Comparison of ENCODE assay signal across 8 mouse cellular contexts in the genomic region with DNA sequence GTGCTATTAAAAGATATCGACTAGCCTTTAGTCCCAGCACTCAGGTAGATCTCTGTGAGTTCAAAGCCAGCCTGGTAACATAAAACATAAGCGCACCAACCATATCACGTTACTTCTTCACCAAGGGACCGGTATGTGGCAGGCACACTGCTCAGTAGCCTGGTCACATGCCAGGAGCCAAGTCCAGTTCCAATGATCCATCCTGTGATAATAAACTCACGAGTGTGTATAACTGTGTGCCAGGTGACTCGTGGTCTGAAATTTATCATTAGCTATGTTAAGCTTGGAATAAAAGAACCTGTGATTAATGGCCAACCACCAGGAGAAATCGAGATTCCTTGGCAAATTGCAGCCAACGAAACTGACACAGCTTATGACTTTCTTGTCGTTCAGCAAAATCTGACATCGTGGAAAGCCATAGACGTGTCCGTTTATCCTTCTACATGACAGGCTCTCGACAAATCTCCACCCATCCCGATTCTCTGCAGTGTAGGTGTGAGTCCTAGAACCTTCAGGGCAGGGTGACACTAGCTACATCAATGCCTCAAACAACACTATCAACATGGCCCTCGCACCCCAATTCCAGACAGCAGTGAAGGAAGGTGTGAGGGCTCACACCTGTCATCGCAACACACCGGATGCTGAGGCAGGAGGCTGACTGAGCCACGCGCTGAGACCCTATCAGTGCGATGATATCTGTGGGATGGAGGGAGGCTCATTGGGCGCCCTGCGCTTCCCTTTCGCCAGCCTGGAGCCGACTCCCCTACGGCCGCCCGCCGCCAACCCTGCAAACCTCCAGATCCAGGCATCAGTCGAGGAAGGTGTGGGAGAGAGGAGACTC. TPM values are rescaled to one million over a fixed set of nuclear protein-coding genes. Genes with fewer than 3 reads are reported as not detected.
A peak's percentile ranks its signal among the peaks of the same experiment; 100 is the strongest.
DNase-seq lines count a peak whose midpoint lies in the region; ATAC-seq and TF ChIP-seq lines count a peak whose summit lies in the region.

No protein-coding gene starts in this region.

- DNase-seq in heart, adult 9 months (ENCODE audit: low spot score in 2 of 2): no peak
- peak; percentile 45 to 68 for DNase-seq in kidney, postnatal 36 days
- DNase-seq in gastrocnemius, postnatal 36 days: no peak
- DNase-seq in left cerebral cortex, adult 11 months (ENCODE audit: low spot score): no peak

- WGBS in heart, embryonic 15.5 days: 27% methylated on average over 29 of the region's 29 CpGs
- 28% methylated on average over 29 of the region's 29 CpGs for WGBS in bone marrow, adult 2 months
- WGBS in forebrain, embryonic 16.5 days: 28% methylated on average over 29 of the region's 29 CpGs
- 29% methylated on average over 29 of the region's 29 CpGs for WGBS in neural tube, embryonic 13.5 days

- H3K4me1 ChIP-seq in heart, embryonic 15.5 days (replicated peaks): peaks cover 6% of the 10 kb centered on the region; the same call in 1 of the 2 replicates
- H3K4me1 ChIP-seq in bone marrow, adult 2 months (ENCODE audit: control insufficient read depth, insufficient read depth, low read length): peaks cover 6% of the 10 kb centered on the region
- peaks cover 9% of the 10 kb centered on the region for H3K4me1 ChIP-seq in forebrain, embryonic 16.5 days (replicated peaks; ENCODE audit: control insufficient read depth, insufficient read depth, low read length)
- peaks cover 15% of the 10 kb centered on the region for H3K4me1 ChIP-seq in neural tube, embryonic 13.5 days (replicated peaks)

- peaks cover 10% of the 10 kb centered on the region for H3K27me3 ChIP-seq in heart, embryonic 15.5 days
- no peaks in the 10 kb centered on the region for H3K27me3 ChIP-seq in forebrain, embryonic 16.5 days (replicated peaks; ENCODE audit: control insufficient read depth, insufficient read depth, low read length)
- peaks cover 5% of the 10 kb centered on the region; the same call in 1 of the 2 replicates for H3K27me3 ChIP-seq in neural tube, embryonic 13.5 days

- peak overlapping the region; percentile 31; the same call in 1 of the 2 replicates for H3K27ac ChIP-seq in heart, embryonic 15.5 days
- H3K27ac ChIP-seq in bone marrow, adult 2 months (ENCODE audit: control insufficient read depth, insufficient read depth, low read depth, low read length, poor library complexity): peak overlapping the region; percentile 44; the same call in 1 of the 2 replicates
- peak overlapping the region; percentile 80 for H3K27ac ChIP-seq in forebrain, embryonic 16.5 days (ENCODE audit: low read length)
- H3K27ac ChIP-seq in neural tube, embryonic 13.5 days (replicated peaks): peak overlapping the region; percentile 66

- intact Hi-C loops in gastrocnemius, postnatal 36 days (cut with DNase I): loop anchor here (2.0 to 10.0 kb wide), 4 partner anchors 15 to 111 kb away; partner anchors contain the start of genes Smg9, Zfp108 and Zfp61

- no peak for TF ChIP-seq POLR2A in bone marrow, adult 2 months (IDR thresholded peaks at IDR 0.05; ENCODE audit: borderline replicate concordance, control insufficient read depth, low read depth, low read length)

- peak overlapping the region; percentile 60 for H3K4me3 ChIP-seq in heart, embryonic 15.5 days
- H3K4me3 ChIP-seq in bone marrow, adult 2 months (replicated peaks; ENCODE audit: control insufficient read depth, low read depth, low read length): peak overlapping the region; percentile 89
- peak overlapping the region; percentile 77 for H3K4me3 ChIP-seq in forebrain, embryonic 16.5 days (replicated peaks; ENCODE audit: low read length)
- H3K4me3 ChIP-seq in neural tube, embryonic 13.5 days: peak overlapping the region; percentile 66

- TF ChIP-seq CTCF in bone marrow, adult 2 months (IDR thresholded peaks at IDR 0.05; ENCODE audit: control insufficient read depth, insufficient read depth, low read length): no peak

- H3K9me3 ChIP-seq in heart, embryonic 15.5 days (replicated peaks): no peaks in the 10 kb centered on the region
- no peaks in the 10 kb centered on the region for H3K9me3 ChIP-seq in forebrain, embryonic 16.5 days (ENCODE audit: control insufficient read depth, low read length)
- no peaks in the 10 kb centered on the region for H3K9me3 ChIP-seq in neural tube, embryonic 13.5 days

- peaks cover 4% of the 10 kb centered on the region; the same call in 1 of the 2 replicates for H3K36me3 ChIP-seq in heart, embryonic 15.5 days
- H3K36me3 ChIP-seq in forebrain, embryonic 16.5 days (ENCODE audit: control insufficient read depth, insufficient read depth): peaks cover 10% of the 10 kb centered on the region; the same call in 1 of the 2 replicates
- peaks cover 21% of the 10 kb centered on the region for H3K36me3 ChIP-seq in neural tube, embryonic 13.5 days

- H3K9ac ChIP-seq in heart, embryonic 15.5 days: peak overlapping the region; percentile 72
- peak overlapping the region; percentile 89 for H3K9ac ChIP-seq in forebrain, embryonic 16.5 days (replicated peaks; ENCODE audit: low read depth, low read length)
- H3K9ac ChIP-seq in neural tube, embryonic 13.5 days: peak overlapping the region; percentile 82

- H3K4me2 ChIP-seq in heart, embryonic 15.5 days: peak overlapping the region; percentile 82
- peak overlapping the region; percentile 89 for H3K4me2 ChIP-seq in forebrain, embryonic 16.5 days (ENCODE audit: low read length)
- H3K4me2 ChIP-seq in neural tube, embryonic 13.5 days: peak overlapping the region; percentile 81

- no peak; the same call in 1 of the 2 replicates for ATAC-seq in heart, embryonic 15.5 days (replicated peaks; ENCODE audit: insufficient number of reproducible peaks, insufficient read depth, low FRiP score, low read depth)
- peak; percentile 78 for ATAC-seq in forebrain, embryonic 16.5 days
- peak; percentile 83; the same call in 1 of the 2 replicates for ATAC-seq in neural tube, embryonic 13.5 days (ENCODE audit: low read depth)

RNA-seq across cellular contexts. Expression of gene Zfp94, which starts 0.5 kb away (rescaled TPM):
- 4.3 and 5.5 TPM in 2 replicates for polyA plus RNA-seq in heart, embryonic 15.5 days (2015; fragmentation: Nextera tagmentation; extraction: Ambion mirVana)
- polyA plus RNA-seq in bone marrow, adult 2 months (2011; ENCODE audit: insufficient read depth, insufficient read length, low replicate concordance, missing spikeins): 1.9 and 5.4 TPM in 2 replicates
- polyA plus RNA-seq in forebrain, embryonic 16.5 days (2015; fragmentation: Nextera tagmentation; extraction: Ambion mirVana): 25.9 and 26.6 TPM in 2 replicates
- polyA plus RNA-seq in neural tube, embryonic 13.5 days (2015; fragmentation: Nextera tagmentation; extraction: Ambion mirVana): 18.2 and 19.2 TPM in 2 replicates
- total RNA-seq in gastrocnemius, postnatal 36 days (2021): 1 to 10 TPM; 1.5 to 1.9 TPM

RNA-seq across cellular contexts. Expression of gene Zfp61, which starts 14.9 kb away (rescaled TPM):
- 14.3 and 19.4 TPM in 2 replicates for polyA plus RNA-seq in heart, embryonic 15.5 days (2015; fragmentation: Nextera tagmentation; extraction: Ambion mirVana)
- polyA plus RNA-seq in bone marrow, adult 2 months (2011; ENCODE audit: insufficient read depth, insufficient read length, low replicate concordance, missing spikeins): 3.6 and 14.4 TPM in 2 replicates
- 56.0 and 56.3 TPM in 2 replicates for polyA plus RNA-seq in forebrain, embryonic 16.5 days (2015; fragmentation: Nextera tagmentation; extraction: Ambion mirVana)
- polyA plus RNA-seq in neural tube, embryonic 13.5 days (2015; fragmentation: Nextera tagmentation; extraction: Ambion mirVana): 39.8 and 49.2 TPM in 2 replicates
- 1 to 10 TPM; 2.5 to 2.7 TPM for total RNA-seq in gastrocnemius, postnatal 36 days (2021)

RNA-seq across cellular contexts. Expression of gene Tescl, which starts 17.8 kb away (rescaled TPM):
- 0.28 TPM in 1 of 2 replicates, not detected in the other for polyA plus RNA-seq in heart, embryonic 15.5 days (2015; fragmentation: Nextera tagmentation; extraction: Ambion mirVana)
- polyA plus RNA-seq in bone marrow, adult 2 months (2011; ENCODE audit: insufficient read depth, insufficient read length, low replicate concordance, missing spikeins): not detected in 2 replicates
- not detected in 2 replicates for polyA plus RNA-seq in forebrain, embryonic 16.5 days (2015; fragmentation: Nextera tagmentation; extraction: Ambion mirVana)
- 0.31 TPM in 1 of 2 replicates, not detected in the other for polyA plus RNA-seq in neural tube, embryonic 13.5 days (2015; fragmentation: Nextera tagmentation; extraction: Ambion mirVana)
- total RNA-seq in gastrocnemius, postnatal 36 days (2021): not detected

RNA-seq across cellular contexts. Expression of gene Lypd5, which starts 33.0 kb away (rescaled TPM):
- polyA plus RNA-seq in heart, embryonic 15.5 days (2015; fragmentation: Nextera tagmentation; extraction: Ambion mirVana): 0.09 TPM in 1 of 2 replicates, not detected in the other
- polyA plus RNA-seq in bone marrow, adult 2 months (2011; ENCODE audit: insufficient read depth, insufficient read length, low replicate concordance, missing spikeins): not detected in 2 replicates
- not detected in 2 replicates for polyA plus RNA-seq in forebrain, embryonic 16.5 days (2015; fragmentation: Nextera tagmentation; extraction: Ambion mirVana)
- polyA plus RNA-seq in neural tube, embryonic 13.5 days (2015; fragmentation: Nextera tagmentation; extraction: Ambion mirVana): not detected in 2 replicates
- not detected for total RNA-seq in gastrocnemius, postnatal 36 days (2021)

RNA-seq across cellular contexts. Expression of gene Zfp93, which starts 45.7 kb away (rescaled TPM):
- polyA plus RNA-seq in heart, embryonic 15.5 days (2015; fragmentation: Nextera tagmentation; extraction: Ambion mirVana): 5.4 and 6.5 TPM in 2 replicates
- not detected in 2 replicates for polyA plus RNA-seq in bone marrow, adult 2 months (2011; ENCODE audit: insufficient read depth, insufficient read length, low replicate concordance, missing spikeins)
- polyA plus RNA-seq in forebrain, embryonic 16.5 days (2015; fragmentation: Nextera tagmentation; extraction: Ambion mirVana): 11.7 and 12.8 TPM in 2 replicates
- 6.9 and 7.6 TPM in 2 replicates for polyA plus RNA-seq in neural tube, embryonic 13.5 days (2015; fragmentation: Nextera tagmentation; extraction: Ambion mirVana)
- total RNA-seq in gastrocnemius, postnatal 36 days (2021): 1 to 10 TPM; 3.6 to 3.8 TPM

Comparison
In these comparisons a context has a peak if more than half of its experiments do, and no peak if none do; other contexts are left out.
1. DNase-seq: peak in kidney, postnatal 36 days (2 of 2); none in heart, adult 9 months (0 of 2), gastrocnemius, postnatal 36 days (0 of 2) and left cerebral cortex, adult 11 months (single experiment).
2. Peak in every context shown above with its lines, with median percentiles within 50 percentile points of each other: H3K27ac ChIP-seq, H3K4me2 ChIP-seq, H3K4me3 ChIP-seq and H3K9ac ChIP-seq.